Mouse (Mus musculus) right cerebral cortex, adult 2 months (tissue): ENCODE measurements at regions not wholly inside any gene's neighbourhood (a gene's known extent, or its start where the extent isn't known, plus 50 kb on each side); places are given as distances from the start of the nearest gene placed in this dataset.

Experiments used
- DNase-seq, 2 experiments: peaks; one replicate each; pipeline ENCODE4 v3.0.0; 2021 to 2022; ENCODE audit warnings: low spot score in 2 of 2

DNA sequence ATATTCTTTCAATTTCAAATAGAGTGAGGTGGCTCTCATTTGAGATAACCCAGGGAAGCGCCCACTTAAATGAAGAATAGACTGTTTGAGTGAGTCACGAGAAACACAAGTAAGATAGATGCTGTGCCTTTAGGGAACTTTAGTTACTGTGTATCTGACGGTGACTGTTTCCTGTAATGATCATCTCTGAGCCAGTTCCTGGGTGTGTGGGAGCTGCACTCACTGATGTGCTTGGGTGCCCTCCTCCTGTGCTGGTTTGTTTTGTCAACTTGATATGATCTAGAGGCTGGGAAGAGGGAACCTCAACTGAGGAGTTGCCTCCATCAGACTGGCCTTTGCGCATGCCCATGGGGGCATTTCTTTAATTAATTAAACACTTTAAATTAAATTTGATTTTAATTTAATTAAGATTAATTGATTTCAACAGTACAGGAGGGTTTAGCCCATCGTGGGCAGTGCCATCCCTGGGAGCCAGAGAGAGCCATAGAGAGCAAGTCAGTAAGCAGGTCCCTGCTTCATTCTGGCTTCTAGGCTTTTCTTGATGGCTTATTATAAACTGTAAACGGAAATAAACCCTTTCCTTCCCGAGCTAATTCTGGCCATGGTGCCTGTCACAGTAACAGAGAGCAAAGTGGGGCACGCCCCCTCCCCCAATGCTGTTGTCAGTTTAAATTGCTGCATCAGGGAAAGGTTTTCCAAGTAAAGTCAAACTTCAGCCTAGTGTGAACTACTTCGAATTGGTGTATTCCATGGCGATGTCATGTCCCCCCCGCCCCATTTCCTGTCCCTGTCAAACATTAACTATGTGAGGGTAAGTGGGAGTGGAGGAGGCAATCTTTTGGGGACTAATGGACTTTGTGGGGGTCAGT, 202.9 kb upstream of the Id2 start:
- DNase-seq = no peak

DNA sequence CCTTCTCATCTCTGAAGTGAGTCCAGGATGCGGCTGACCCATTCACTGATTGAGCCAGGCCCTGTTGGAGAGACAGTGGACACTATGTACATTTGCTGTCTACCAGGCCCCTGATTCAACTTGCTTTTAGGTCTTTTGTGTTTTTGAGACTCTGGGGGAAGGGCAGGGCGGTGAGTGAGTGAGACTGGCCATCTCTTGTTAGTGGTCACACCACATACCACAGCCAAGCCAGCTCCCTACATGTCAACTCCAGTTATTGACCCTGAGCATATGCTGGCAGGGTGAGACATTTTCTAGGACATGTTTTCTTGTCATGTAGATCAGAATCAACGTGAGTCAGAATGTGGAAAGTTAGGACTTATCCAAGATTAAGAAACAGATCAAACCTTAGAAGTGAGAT, 201.8 kb upstream of the Id2 start:
- no peak for DNase-seq

DNA sequence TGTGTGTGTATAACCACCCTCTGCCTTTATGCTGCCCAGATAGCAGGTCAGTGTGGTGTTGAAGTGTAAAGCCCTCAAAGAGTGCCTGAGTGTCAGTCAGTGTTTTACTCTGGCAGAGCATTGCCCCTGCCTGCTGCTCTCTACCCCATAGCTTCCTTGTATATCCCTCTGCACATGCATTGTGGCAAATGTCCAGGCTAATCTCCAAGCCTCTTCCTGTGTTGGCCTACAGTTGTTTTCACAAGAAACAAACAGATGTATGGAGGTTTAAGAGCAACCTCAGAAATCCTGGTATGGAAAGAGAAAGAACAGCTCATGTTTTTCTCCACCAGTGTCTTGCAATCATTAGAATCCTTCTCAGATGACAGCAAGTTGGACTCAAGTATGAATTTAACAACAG, 201.0 kb upstream of the Id2 start:
- no peak for DNase-seq

DNA sequence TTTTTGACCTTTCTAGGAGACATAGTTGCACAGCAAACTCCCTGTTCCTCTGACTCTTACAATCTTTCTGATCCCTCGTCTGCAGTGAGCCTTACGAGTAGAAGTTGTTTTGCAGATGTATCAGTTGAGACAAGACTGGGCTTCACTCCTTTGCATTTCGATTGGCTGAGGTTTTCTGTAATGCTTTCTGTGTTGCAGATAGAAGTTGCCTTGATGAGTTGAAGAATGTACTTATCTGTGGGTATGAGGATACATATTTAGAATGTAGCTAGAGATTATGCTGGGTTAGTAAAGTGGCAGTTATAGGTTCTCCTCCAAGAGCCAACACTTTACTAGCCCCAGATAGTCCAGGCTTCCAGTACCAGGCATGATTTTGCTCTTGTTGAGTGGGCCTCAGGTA, 199.7 kb upstream of the Id2 start:
- no peak for DNase-seq

DNA sequence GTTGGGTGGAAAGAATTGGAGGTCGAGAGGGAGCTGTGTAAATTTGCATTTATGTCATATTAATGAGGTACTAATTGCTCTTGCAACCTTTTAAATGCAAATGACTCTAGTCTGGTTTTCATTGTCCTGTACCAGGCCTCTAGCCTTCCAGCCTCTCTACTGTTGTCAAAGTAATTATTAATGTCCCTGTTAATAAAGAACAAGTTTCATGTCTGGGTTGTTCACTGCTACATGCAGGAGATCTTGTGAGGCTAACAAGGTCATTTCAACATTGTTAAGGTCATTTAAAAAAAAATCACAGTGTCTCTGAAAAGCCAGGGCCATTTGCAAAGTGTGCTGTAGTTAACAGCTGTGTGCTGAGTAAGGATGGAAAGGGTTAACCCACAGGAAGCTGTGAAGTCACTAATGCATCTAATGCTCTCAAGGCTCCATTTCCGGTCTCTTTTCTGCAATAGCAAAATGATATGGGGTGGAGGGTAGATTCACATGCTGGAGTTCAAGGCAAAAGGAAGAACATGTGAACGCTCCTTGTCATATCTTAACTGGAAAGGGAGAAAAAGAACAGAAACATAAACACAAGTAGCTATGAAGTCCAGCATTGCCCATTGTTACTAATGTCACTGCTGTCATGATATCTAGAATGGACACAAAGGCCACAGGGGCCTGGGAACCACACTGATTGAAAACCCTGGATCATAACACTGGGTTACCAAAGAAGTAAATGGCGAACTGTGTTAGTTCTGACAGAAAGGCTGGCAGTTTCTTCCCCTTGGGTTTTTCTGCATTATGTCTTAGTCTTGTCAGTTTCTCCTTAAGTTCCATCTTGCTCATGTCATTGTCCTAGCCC, 197.5 kb upstream of the Id2 start:
- no peak for DNase-seq

DNA sequence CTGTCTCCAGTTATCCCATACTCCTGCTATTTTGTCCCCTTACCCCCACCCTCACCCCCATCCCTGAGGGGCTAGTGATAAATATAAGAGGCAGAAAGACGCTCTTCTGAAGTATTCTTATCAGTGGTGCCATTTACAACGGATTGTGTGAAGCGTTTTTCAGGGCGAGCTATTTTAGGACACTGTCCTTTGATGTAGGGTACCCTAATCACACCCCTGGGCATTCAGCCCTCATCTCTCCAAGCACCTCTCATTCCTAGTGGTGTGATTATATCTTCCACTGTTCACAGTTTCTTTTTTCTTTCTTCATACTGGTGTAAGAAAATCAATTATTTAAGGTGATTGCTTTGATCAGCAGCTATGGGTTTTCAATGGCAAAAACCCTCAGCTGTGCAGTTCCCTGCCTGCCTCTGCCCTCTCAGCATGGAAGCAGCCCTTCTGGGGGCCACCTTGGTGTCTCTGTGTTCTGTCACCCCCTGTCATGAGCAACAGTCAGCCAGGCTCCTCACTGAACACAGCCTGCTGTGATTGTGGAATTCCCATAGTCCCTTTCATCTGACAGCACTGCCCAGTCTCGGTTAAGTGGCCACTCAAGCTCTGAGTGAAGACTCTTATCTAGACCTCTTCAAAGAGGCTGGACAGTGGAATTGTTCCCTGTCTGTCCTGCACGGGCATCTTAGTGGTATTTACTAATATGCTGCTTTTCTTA, 196.7 kb upstream of the Id2 start:
- no peak for DNase-seq

DNA sequence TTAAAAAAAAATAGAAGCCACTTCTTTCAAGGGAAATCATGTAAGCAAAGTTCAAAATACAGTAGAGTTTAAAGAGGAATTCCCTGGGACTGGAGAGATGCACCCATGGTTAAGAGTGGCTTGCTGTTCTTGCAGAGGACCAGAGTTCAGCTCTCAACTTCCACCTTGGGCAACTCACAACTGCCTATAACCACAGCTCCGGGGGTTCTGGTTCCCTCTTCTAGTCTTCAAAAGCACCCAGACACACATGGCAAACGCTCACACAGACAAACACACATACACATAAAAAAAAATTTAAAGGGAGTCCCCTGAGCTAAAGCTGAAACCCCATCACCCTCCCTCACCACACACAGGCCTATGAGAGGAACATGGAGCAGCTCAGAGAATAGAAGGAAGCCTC, 192.4 kb upstream of the Id2 start:
- no peak for DNase-seq

DNA sequence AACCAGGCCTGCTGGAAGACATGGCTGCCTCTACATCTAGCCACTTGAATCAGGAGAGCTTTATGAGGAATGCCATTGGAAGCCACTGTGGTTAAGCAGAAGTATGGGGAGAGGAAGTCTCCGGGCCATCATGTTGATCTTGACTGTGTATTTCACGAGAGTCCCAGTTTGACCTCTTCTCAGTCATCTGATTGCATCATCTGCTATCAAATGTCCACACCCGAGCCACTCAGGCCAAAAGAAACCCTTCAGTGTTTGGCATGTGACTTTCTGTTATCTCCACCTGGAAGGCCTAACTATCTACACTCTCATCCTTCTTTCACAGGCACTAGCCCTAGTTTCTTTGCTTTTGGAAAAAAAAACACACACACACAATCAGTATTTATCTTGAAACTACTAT, 186.9 kb upstream of the Id2 start:
- no peak for DNase-seq

DNA sequence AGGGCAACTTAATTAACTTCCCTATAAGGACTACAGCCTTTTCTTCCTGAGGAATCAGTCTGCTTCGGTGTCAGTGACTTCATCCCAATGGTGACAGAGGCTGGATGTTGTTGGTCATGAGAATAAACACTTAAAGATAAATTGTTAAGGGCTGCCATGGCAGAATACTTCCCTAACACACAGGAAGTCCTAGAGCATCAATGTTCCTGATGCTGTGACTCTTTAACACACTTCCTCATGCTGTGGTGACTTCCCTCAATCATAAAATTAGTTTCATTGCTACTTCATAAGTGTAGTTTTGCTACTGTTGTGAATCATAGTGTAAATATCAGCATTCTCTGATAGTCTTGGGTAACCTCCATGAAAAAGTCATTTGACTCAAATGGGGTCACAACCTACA, 184.5 kb upstream of the Id2 start:
- no peak for DNase-seq

DNA sequence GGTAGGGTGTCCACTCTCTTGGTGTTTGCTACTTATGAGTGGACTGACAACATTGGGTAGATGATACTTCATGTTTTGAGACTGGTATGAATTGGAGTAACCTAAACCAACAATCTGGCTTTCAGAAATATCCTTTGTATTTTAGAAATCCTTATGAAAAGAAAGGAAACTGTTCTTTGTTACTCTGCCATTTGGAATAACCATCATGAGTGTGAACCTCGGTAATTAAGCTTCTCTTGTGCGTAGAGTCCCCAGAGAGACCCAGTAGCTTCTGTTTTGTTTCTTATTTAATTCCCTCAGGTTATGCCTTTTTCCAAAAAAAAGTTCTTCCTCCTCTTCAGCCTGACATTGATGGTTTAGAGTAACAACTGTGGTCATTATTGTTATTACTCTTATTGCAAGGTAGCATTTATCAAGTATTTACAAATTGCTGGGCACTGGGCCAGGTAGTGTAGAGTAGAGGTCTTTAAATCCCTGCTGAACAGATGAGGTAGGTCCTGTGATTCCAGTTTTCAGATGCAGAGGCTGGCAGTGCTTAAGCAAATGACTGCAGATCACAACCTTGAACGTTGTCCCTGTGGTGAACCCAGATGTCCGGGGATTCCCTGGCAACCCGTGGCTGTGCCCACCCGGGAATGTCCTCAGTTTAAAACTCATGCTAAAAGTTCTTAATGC, 176.8 kb upstream of the Id2 start:
- DNase-seq = no peak

DNA sequence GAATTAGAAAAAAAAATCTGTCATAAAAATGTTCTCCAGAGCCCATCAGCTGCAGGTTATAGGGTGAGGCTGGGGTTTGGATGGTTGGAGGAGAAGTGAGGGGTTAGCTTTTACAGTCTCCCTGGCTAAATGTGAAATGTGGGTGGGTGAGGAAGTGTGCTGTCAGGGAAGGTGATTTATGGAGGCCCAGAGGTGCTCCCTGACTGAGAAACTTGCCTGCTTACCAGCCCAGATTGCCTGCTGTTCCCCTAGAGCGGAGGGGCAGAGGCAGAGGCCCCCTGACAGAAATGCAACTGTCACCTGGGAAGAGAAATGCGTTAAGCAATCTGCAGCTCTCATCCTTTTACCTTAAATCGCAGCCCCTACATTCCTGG, 175.8 kb upstream of the Id2 start:
- no peak for DNase-seq

DNA sequence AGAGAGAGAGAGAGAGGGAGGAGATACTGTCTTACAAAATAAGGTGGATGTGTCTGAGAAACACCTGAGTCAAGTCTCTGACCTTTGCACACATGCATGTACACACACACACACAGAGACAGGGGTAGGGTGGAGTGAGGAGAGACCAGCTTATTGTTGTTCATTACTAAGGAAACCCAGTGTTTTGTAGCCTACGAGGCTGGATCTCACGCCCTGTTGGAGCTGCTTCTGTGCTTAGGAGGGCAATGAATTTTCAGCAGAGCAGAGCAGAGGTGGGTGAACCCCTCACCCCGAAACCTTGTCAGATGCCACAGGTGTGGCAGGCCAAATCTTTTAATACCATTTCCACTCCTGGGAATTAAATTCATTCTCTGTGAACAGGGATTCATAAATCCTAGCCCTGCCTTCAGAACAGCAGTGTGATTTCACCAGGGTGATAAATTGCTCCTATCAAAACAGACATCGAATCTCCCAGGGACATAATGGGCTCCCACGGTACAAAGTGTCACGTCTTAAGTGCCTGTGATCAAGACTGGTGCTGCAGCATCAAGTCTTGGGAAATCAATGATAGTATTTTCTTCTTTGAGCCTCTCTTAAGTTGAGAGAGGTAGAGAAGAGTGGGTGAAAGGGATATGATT, 175.3 kb upstream of the Id2 start:
- DNase-seq = no peak

DNA sequence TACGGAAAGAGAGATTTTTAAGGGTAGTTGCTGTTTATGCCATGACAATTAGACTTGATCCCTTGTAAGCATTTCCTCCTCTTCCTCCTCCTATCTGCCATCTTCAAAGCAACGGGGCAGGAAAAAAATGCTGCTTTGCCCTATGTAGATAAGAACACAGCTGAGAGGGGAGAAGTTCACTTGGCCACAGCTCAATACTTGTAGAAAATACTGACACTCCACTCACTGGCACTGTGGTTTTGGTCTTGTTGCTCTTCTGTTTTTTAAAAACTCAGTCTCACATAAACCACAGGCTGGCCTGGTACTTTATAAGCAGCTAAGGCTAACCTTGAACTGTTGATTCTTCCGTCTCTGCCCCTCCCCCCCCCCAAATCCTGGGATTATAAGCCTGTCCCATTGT, 172.9 kb upstream of the Id2 start:
- DNase-seq = no peak

DNA sequence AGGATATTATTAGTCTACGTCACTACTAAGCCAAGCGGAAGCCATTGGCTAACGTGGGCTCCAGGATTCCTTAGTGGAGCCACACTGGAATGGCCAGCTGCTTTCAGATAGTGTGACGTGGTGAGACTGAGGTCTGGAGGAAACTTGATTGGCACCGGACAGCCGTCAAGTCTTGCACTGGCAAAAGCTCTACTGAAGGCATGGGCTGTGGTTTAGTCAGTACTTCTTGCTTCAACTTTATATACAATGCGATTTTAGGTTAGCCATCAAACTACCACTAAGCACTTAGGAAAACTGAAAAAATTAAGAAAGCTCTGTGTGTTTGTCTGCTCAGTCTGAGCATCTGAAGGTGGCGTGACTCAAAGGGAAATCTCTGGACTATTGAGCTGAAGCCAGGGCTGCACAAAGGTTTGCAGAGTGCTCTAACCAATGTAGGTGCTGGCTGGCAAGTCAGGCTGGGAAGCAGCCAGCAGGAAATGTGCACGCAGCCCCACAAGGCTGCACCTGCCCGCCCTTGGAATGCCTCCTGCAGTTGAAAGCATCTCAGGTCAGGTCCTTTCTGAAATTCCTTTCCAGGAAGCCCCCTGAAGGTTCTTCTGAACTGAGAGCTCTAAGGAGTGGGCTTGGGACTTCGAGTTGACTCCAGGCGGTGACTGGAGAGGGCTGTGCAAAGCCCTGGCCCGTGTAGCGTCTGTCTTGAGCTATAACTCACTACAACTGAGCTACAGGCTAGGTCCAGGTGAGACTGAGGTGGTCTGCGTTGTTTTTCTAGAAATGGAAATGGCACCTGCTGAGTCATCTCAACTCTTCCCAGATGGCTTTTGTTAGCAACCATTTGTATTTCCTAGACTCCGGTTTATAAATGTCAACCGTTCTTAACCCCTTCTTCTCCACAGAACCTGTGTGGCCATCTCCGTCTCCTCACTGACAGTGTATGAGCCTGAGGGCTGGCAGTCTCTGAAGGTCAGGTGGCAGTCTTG, 172.2 kb upstream of the Id2 start:
- DNase-seq = no peak

DNA sequence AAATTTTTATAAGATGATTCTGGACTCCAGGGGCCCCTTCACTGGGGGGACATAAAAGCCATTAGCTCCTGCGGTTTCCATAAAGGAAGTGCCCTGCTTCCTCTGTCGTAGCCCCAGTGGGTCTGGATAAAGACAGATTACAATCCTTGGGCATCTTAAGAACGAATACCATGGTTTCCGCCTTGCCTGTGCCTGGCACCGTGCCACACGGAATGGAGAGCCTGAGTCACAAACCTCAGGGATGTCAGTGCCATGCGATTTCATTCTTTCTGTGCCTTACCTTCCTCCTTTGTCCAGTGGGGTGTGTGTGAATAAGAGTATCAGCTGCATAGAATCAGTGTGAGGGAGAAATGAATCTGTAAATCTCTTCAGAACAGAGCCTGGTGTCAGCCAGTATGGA, 171.4 kb upstream of the Id2 start:
- DNase-seq = no peak

DNA sequence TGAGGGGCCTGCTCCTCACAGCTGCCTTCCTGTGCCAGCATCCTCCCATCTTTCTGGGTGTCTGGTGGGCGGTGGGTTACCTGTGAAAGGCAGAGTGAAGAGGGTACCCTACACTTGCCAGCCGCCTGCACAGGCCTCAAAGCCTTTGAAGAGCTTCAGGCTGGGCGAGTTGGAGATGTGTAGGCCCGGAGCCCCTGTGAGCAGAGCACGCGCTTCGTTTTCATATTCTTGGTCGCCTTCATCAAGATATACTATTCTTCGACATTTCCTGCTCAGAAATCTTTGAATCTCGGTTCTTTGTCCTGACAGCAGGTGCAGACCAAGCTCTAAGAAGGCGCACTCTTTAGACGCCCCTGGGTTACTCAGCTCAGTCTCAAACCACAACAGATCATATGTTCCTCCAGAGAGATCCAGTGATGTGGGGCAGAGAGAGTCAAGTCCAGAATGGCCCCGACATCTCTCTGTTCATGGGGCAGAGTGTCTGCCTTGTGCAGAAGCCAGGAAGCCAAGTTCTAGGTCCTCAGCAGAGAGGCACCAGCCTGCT, 170.7 kb upstream of the Id2 start:
- DNase-seq = no peak

DNA sequence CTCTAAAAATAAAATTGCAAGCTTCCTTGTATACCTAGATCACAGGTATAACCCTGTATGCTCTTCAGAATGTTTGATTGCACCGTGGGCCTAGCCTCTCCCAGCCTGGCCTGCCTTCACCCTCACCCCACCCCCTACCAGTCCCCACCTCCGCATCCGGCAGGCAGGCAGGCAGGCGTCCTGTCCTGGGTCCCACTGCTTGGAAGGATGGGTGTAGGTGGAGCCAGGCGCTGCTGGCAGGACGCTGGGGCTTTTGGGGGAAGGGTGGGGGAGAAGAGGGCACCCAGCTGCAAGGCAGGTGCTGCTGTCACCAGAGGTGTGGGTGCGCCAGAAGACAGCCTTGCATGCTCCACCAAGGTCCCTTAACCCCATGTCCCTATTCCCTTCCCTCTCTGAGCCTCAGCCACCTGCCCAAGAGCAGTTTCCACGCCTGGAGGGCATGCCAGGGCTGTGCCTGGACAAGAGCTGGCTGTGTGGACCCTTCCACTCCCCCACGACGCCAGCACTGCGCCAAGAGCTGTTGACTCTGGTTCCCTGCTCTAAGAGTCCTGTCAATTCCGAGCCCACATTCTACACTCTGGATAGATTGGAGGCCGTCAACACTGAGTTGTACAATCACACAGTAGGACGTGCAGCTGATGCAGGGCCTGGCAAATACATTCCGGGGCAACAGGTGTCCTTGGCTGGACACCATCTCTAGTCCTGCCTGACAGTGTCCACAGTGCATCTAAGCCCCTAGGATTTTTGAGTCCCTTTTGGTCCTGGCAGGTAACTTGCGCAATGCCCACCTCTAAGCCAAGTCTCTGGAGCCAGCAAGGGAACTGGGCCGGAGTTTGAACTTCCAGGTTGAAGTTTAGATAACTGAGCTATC, 170.0 kb upstream of the Id2 start:
- no peak for DNase-seq

DNA sequence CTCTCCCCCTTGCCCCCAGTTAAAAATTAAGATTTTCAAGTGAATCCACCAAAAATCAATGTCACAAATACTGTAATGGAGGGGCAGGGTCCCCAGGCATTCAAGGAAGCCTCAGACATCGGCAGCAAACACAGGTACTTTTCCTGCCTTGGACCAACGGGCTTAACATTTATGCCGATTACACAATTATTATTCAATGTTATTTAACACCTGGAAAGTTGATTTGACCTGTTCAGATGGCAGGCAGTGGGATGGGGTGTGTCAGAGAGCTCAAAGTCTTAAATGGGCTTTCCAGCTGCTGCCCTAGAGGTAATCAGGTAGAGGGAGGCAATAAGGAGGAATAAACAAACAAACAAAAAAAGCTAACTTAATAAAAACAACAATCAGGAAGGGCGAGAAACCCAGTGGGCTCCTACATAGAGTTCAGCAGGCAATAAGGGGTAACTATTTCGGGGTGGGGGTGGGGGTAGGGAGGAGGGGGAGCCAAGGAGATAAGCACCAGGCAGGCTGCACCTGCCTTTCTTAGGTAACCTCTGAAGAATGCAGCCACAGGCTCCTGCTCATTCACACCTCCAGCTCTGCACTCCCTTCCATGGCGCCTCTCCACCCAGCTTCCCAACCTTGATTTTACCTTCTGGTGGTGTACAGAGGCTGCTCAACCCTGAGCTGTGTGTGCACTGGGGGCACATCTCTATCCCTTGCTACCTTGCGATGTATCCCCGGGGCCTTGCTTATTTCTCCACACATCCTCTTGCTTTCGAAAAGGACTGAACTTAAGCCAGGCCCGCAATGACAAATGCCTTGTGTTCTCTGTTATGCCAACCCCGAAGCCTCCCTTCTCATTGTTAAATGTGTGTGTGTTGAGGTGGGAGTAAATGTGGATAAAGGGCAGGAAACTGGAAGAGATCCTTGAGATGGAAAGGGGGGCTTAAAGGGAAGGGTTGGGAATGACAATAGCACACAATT, 168.9 kb upstream of the Id2 start:
- DNase-seq = no peak
